Mouse (Mus musculus) heart, postnatal 0 days (tissue): ENCODE data around the gene Bivm.

Experiments
- CTCF ChIP-seq: IDR thresholded peaks from 2 replicates; pipeline ENCODE4 v1.5.1; 2016; ENCODE audit warnings: antibody characterized with exemption, control low read depth, low read depth
- EP300 ChIP-seq: IDR thresholded peaks from 2 replicates; pipeline ENCODE4 v1.6.1; 2016; ENCODE audit warnings: antibody characterized with exemption, low read depth

- TF ChIP-seq CTCF (no peak), EP300 (no peak)
These were observed 6.8 kb downstream of the Bivm start for GRCm38 (mm10) chr1:44125590-44125989.
